Mouse (Mus musculus) urinary bladder, postnatal 36 days (tissue): ENCODE measurements around the gene Gm11568.
"Not testable (repeated sequence)": the region's sequence is repeated elsewhere in the genome, so short reads cannot be mapped to it uniquely, and the experiment has no call there.

Source experiments
- DNase-seq, 2 experiments: peaks; one replicate each; pipeline ENCODE4 v3.0.0; 2022; ENCODE audit warnings: low spot score in 2 of 2, mixed read lengths in 1 of 2

Gm11568 gene

GRCm38 (mm10) chr11:99857617-99858016 is at the start of gene Gm11568:
Gene Gm11568 (plus strand): TSS chr11:99857917.
- DNase-seq, result no peak

- not testable (repeated sequence) for DNase-seq
Measured at GRCm38 (mm10) chr11:99809792-99810191, 47.9 kb upstream of the Gm11568 start, which contains the start of gene Krtap4-13. Gene Krtap4-13 (minus strand): TSS chr11:99809892.

GRCm38 (mm10) chr11:99815566-99815965 is 42.2 kb upstream of the Gm11568 start, which contains the start of gene Gm11564:
Gene Gm11564 (minus strand): TSS chr11:99815666.
- DNase-seq, result not testable (repeated sequence)

- DNase-seq, result no peak
Measured at GRCm38 (mm10) chr11:99837966-99838365, 19.8 kb upstream of the Gm11568 start, which contains the start of gene 2300003K06Rik. Gene 2300003K06Rik (minus strand): TSS chr11:99838066.

- no peak for DNase-seq
Measured at GRCm38 (mm10) chr11:99842185-99842584, 15.5 kb upstream of the Gm11568 start.

GRCm38 (mm10) chr11:99846746-99847145 is 11.0 kb upstream of the Gm11568 start:
- no peak for DNase-seq

- no peak for DNase-seq
Measured at GRCm38 (mm10) chr11:99851508-99851907, 6.2 kb upstream of the Gm11568 start, which contains the start of gene Krtap4-16. Gene Krtap4-16 (minus strand): TSS chr11:99851608.

- no peak for DNase-seq
Measured at GRCm38 (mm10) chr11:99854121-99854520, 3.6 kb upstream of the Gm11568 start.

- no peak for DNase-seq
Measured at GRCm38 (mm10) chr11:99858761-99859160, 1.0 kb downstream of the Gm11568 start.

- DNase-seq, result not testable (repeated sequence)
Measured at GRCm38 (mm10) chr11:99864176-99864575, 6.5 kb downstream of the Gm11568 start, which contains the start of gene Gm11559. Gene Gm11559 (plus strand): TSS chr11:99864476.

- DNase-seq, result not testable (repeated sequence)
Measured at GRCm38 (mm10) chr11:99873089-99873488, 15.4 kb downstream of the Gm11568 start, which contains the start of gene Krtap9-1. Gene Krtap9-1 (plus strand): TSS chr11:99873389.

GRCm38 (mm10) chr11:99878887-99879286 is 21.2 kb downstream of the Gm11568 start, which contains the start of gene Gm11567:
Gene Gm11567 (plus strand): TSS chr11:99879187.
- DNase-seq, result not testable (repeated sequence)

GRCm38 (mm10) chr11:99907620-99908019 is 49.9 kb downstream of the Gm11568 start, which contains the start of gene Krtap31-1:
Gene Krtap31-1 (plus strand): TSS chr11:99907920.
- DNase-seq, result no peak
